Mouse (Mus musculus) thymus, adult 2 months (tissue): ENCODE results near the gene Emcn.

ENCODE experiments used
- CTCF ChIP-seq: fragments of 200-500 bp; IDR thresholded peaks from 2 replicates; pipeline ENCODE4 v1.5.1; 2012; ENCODE audit warnings: mild to moderate bottlenecking, control low read depth, low read length, moderate library complexity, borderline replicate concordance; ENCODE audit not compliant: control insufficient read depth, poor library complexity, insufficient read depth; ENCODE audit errors: extremely low read depth
- POLR2A ChIP-seq: fragments of 200-500 bp; IDR thresholded peaks from 2 replicates; pipeline ENCODE4 v1.6.1; 2012; ENCODE audit warnings: mild to moderate bottlenecking, low read length, control low read depth, moderate library complexity; ENCODE audit not compliant: control insufficient read depth, poor library complexity, insufficient read depth; ENCODE audit errors: extremely low read depth

DNA sequence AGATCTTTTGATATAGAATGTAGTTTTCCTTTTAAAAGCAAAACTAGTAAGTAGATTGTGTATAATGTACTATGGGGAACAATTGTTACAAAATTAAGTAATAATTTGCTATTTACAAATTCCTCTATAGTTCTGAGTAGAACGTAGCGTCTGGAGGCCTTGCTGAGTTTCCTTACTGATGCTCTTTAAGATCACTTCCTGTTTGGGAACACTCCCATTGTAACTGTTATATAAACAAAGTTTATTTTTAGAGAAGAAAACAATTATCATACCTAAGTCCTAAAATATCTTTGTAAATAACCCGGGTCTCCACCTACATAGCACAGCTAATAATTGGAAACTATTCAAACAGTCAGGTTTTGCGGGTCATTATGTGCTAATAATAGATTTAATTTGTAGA lies 32.0 kb downstream of the Emcn start:
- TF ChIP-seq CTCF (no peak), POLR2A (no peak)
